Mouse (Mus musculus) forebrain, embryonic 12.5 days (tissue): ENCODE measurements at regions not wholly inside any gene's neighbourhood (a gene's known extent, or its start where the extent isn't known, plus 50 kb on each side); places are given as distances from the start of the nearest gene placed in this dataset.
A peak's percentile ranks its signal among the peaks of the same experiment; 100 is the strongest.

Source experiments
- ATAC-seq: fragments of 200-750 bp; cut with Nextera tagmentation; 2 replicates; pipeline ENCODE4 v1.8.0; 2017; ENCODE audit warnings: moderate TSS enrichment; ENCODE audit not compliant: low FRiP score
- H3K27ac ChIP-seq: fragments of 300-500 bp; sonication (generic); 2 replicates; pipeline ENCODE4 v1.5.1; 2016; ENCODE audit warnings: mild to moderate bottlenecking
- H3K27me3 ChIP-seq: fragments of 300-500 bp; sonication (generic); 2 replicates; pipeline ENCODE4 v1.6.1; 2016; ENCODE audit warnings: mild to moderate bottlenecking
- H3K36me3 ChIP-seq: fragments of 300-500 bp; sonication (generic); replicated peaks from 2 replicates; pipeline ENCODE4 v1.6.1; 2016; ENCODE audit warnings: mild to moderate bottlenecking
- H3K4me1 ChIP-seq: fragments of 300-500 bp; sonication (generic); 2 replicates; pipeline ENCODE4 v1.6.1; 2016
- H3K4me2 ChIP-seq: fragments of 300-500 bp; sonication (generic); 2 replicates; pipeline ENCODE4 v1.6.1; 2016; ENCODE audit warnings: mild to moderate bottlenecking, moderate library complexity
- H3K4me3 ChIP-seq: fragments of 300-500 bp; sonication (generic); replicated peaks from 2 replicates; pipeline ENCODE4 v1.5.1; 2016; ENCODE audit warnings: mild to moderate bottlenecking
- H3K9ac ChIP-seq: fragments of 300-500 bp; sonication (generic); 2 replicates; pipeline ENCODE4 v1.6.1; 2016; ENCODE audit warnings: mild to moderate bottlenecking
- H3K9me3 ChIP-seq: fragments of 300-500 bp; sonication (generic); 2 replicates; pipeline ENCODE4 v1.6.1; 2016
- WGBS: fragments of 180-500 bp; shearing (Covaris S2); methylation state at CpG from one replicate; pipeline ENCODE4 v1.1.7; 2016; 5-methylcytosine and 5-hydroxymethylcytosine counted together

- Histone ChIP-seq H3K27ac (peak overlapping the region; percentile 4; the same call in 1 of the 2 replicates), H3K9me3 (no peaks in the 10 kb centered on the region), H3K9ac (no peak overlapping the region), H3K4me3 (peak overlapping the region; percentile 17), H3K4me1 (peaks cover 24% of the 10 kb centered on the region), H3K36me3 (no peaks in the 10 kb centered on the region), H3K27me3 (peaks cover 41% of the 10 kb centered on the region), H3K4me2 (peak overlapping the region; percentile 46)
- peak; percentile 85 for ATAC-seq
- 1% methylated on average over 13 of the region's 13 CpGs for WGBS
Observed at GRCm38 (mm10) chr8:80315371-80315770, 178.2 kb upstream of the Gypa start.

- peaks cover 24% of the 10 kb centered on the region for H3K4me1 ChIP-seq
- H3K36me3 ChIP-seq, result no peaks in the 10 kb centered on the region
- H3K4me2 ChIP-seq, result peak overlapping the region; percentile 46
- no peak overlapping the region for H3K4me3 ChIP-seq
- H3K27ac ChIP-seq, result peak overlapping the region; percentile 61; the same call in 1 of the 2 replicates
- H3K9me3 ChIP-seq, result no peaks in the 10 kb centered on the region
- under 1% methylated on average over 7 of the region's 7 CpGs for WGBS
- ATAC-seq, result peak; percentile 81
- 0 out of 2 replicates have a peak overlapping the region, but pooled peaks have one; percentile 25 for H3K9ac ChIP-seq
- peaks cover 41% of the 10 kb centered on the region for H3K27me3 ChIP-seq
Observed at GRCm38 (mm10) chr8:80314826-80315225, 178.8 kb upstream of the Gypa start.

GRCm38 (mm10) chr8:80313883-80314635 lies 179.5 kb upstream of the Gypa start:
- Histone ChIP-seq H3K4me1 (peaks cover 24% of the 10 kb centered on the region), H3K27me3 (peaks cover 39% of the 10 kb centered on the region), H3K4me3 (no peak overlapping the region), H3K27ac (no peak overlapping the region), H3K9ac (no peak overlapping the region), H3K4me2 (no peak overlapping the region; the same call in 1 of the 2 replicates), H3K9me3 (no peaks in the 10 kb centered on the region), H3K36me3 (no peaks in the 10 kb centered on the region)
- WGBS, result 44% methylated on average over 12 of the region's 12 CpGs
- no peak for ATAC-seq

GRCm38 (mm10) chr8:80307761-80308160 lies 185.8 kb upstream of the Gypa start:
- 74% methylated on average over 4 of the region's 4 CpGs for WGBS
- Histone ChIP-seq H3K4me1 (no peaks in the 10 kb centered on the region), H3K9ac (no peak overlapping the region), H3K27me3 (peaks cover 6% of the 10 kb centered on the region), H3K9me3 (no peaks in the 10 kb centered on the region), H3K4me3 (no peak overlapping the region), H3K4me2 (no peak overlapping the region), H3K27ac (no peak overlapping the region), H3K36me3 (no peaks in the 10 kb centered on the region)
- no peak for ATAC-seq

GRCm38 (mm10) chr8:80298596-80298995 lies 195.0 kb upstream of the Gypa start:
- H3K4me2 ChIP-seq, result no peak overlapping the region
- H3K27me3 ChIP-seq, result no peaks in the 10 kb centered on the region
- no peaks in the 10 kb centered on the region for H3K36me3 ChIP-seq
- no peak for ATAC-seq
- no peak overlapping the region for H3K9ac ChIP-seq
- no peak overlapping the region for H3K4me3 ChIP-seq
- H3K27ac ChIP-seq, result no peak overlapping the region
- H3K9me3 ChIP-seq, result no peaks in the 10 kb centered on the region
- whole genome bisulfite sequencing, result 81% methylated on average over 5 of the region's 5 CpGs
- H3K4me1 ChIP-seq, result no peaks in the 10 kb centered on the region

GRCm38 (mm10) chr8:80290311-80290710 lies 203.3 kb upstream of the Gypa start:
- 65% methylated on average over 1 of the region's 1 CpGs for WGBS
- Histone ChIP-seq H3K36me3 (no peaks in the 10 kb centered on the region), H3K4me3 (no peak overlapping the region), H3K27me3 (no peaks in the 10 kb centered on the region), H3K4me2 (no peak overlapping the region), H3K9ac (no peak overlapping the region), H3K27ac (no peak overlapping the region), H3K9me3 (no peaks in the 10 kb centered on the region), H3K4me1 (no peaks in the 10 kb centered on the region)
- ATAC-seq, result no peak

- 69% methylated on average over 6 of the region's 6 CpGs for WGBS
- Histone ChIP-seq H3K36me3 (no peaks in the 10 kb centered on the region), H3K9me3 (no peaks in the 10 kb centered on the region), H3K4me2 (no peak overlapping the region), H3K27me3 (no peaks in the 10 kb centered on the region), H3K4me3 (no peak overlapping the region), H3K9ac (no peak overlapping the region), H3K27ac (no peak overlapping the region), H3K4me1 (no peaks in the 10 kb centered on the region)
- no peak; the same call in 1 of the 2 replicates for ATAC-seq
Observed at GRCm38 (mm10) chr8:80289282-80289681, 204.3 kb upstream of the Gypa start.

- ATAC-seq, result no peak
- Histone ChIP-seq H3K27ac (no peak overlapping the region), H3K4me3 (no peak overlapping the region), H3K9ac (no peak overlapping the region), H3K4me1 (no peaks in the 10 kb centered on the region), H3K27me3 (no peaks in the 10 kb centered on the region), H3K36me3 (no peaks in the 10 kb centered on the region), H3K9me3 (no peaks in the 10 kb centered on the region), H3K4me2 (no peak overlapping the region)
- WGBS, result 80% methylated on average over 7 of the region's 7 CpGs
Observed at GRCm38 (mm10) chr8:80268910-80269460, 211.2 kb upstream of the Hhip start.

GRCm38 (mm10) chr8:80264915-80265314 lies 207.1 kb upstream of the Hhip start:
- Histone ChIP-seq H3K27ac (no peak overlapping the region), H3K9ac (no peak overlapping the region), H3K27me3 (no peaks in the 10 kb centered on the region), H3K4me1 (0 out of 2 replicates have a peak, but pooled peaks cover 3% of the 10 kb centered on the region), H3K9me3 (no peaks in the 10 kb centered on the region), H3K4me3 (no peak overlapping the region), H3K4me2 (no peak overlapping the region), H3K36me3 (no peaks in the 10 kb centered on the region)
- no peak for ATAC-seq
- WGBS, result 98% methylated on average over 2 of the region's 2 CpGs

- Histone ChIP-seq H3K4me1 (0 out of 2 replicates have a peak, but pooled peaks cover 3% of the 10 kb centered on the region), H3K27ac (no peak overlapping the region), H3K9me3 (no peaks in the 10 kb centered on the region), H3K9ac (no peak overlapping the region), H3K36me3 (no peaks in the 10 kb centered on the region), H3K4me2 (no peak overlapping the region), H3K27me3 (no peaks in the 10 kb centered on the region), H3K4me3 (no peak overlapping the region)
- 38% methylated on average over 11 of the region's 11 CpGs for WGBS
- no peak for ATAC-seq
Observed at GRCm38 (mm10) chr8:80263468-80263945, 205.7 kb upstream of the Hhip start.

- 0 out of 2 replicates have a peak, but pooled peaks cover 3% of the 10 kb centered on the region for H3K4me1 ChIP-seq
- no peak for ATAC-seq
- no peak overlapping the region for H3K4me3 ChIP-seq
- H3K36me3 ChIP-seq, result no peaks in the 10 kb centered on the region
- no peaks in the 10 kb centered on the region for H3K27me3 ChIP-seq
- WGBS, result 82% methylated on average over 3 of the region's 3 CpGs
- H3K27ac ChIP-seq, result no peak overlapping the region
- no peak overlapping the region for H3K9ac ChIP-seq
- H3K4me2 ChIP-seq, result no peak overlapping the region
- no peaks in the 10 kb centered on the region for H3K9me3 ChIP-seq
Observed at GRCm38 (mm10) chr8:80262911-80263310, 205.1 kb upstream of the Hhip start.

GRCm38 (mm10) chr8:80253541-80253940 lies 195.7 kb upstream of the Hhip start:
- Histone ChIP-seq H3K4me1 (peaks cover 10% of the 10 kb centered on the region), H3K9ac (no peak overlapping the region), H3K27me3 (no peaks in the 10 kb centered on the region), H3K27ac (no peak overlapping the region), H3K4me3 (no peak overlapping the region), H3K4me2 (no peak overlapping the region), H3K36me3 (no peaks in the 10 kb centered on the region), H3K9me3 (no peaks in the 10 kb centered on the region)
- ATAC-seq, result no peak
- 79% methylated on average over 4 of the region's 4 CpGs for WGBS

- no peak overlapping the region for H3K9ac ChIP-seq
- H3K4me3 ChIP-seq, result no peak overlapping the region
- H3K4me2 ChIP-seq, result no peak overlapping the region
- peaks cover 10% of the 10 kb centered on the region for H3K4me1 ChIP-seq
- H3K36me3 ChIP-seq, result no peaks in the 10 kb centered on the region
- no peaks in the 10 kb centered on the region for H3K9me3 ChIP-seq
- ATAC-seq, result no peak
- H3K27me3 ChIP-seq, result no peaks in the 10 kb centered on the region
- 5% methylated on average over 3 of the region's 3 CpGs for WGBS
- H3K27ac ChIP-seq, result no peak overlapping the region
Observed at GRCm38 (mm10) chr8:80251595-80251994, 193.8 kb upstream of the Hhip start.
